In genomic region chr19:37821671-37822190, GRCm38 (mm10) we compare ENCODE assay signal across 25 mouse cellular contexts.
DNase-seq lines count a peak whose midpoint lies in the region; ATAC-seq and TF ChIP-seq lines count a peak whose summit lies in the region.
"Had no signal": no experiment of that assay in that cellular context is flagged by ENCODE, and none has a peak within 500 bp of the region (broad histone marks: within the 10 kb centered on the region; RNA-seq: fewer than 3 reads in every experiment).

No protein-coding gene starts in this region.

- H3K9me3 ChIP-seq in heart, embryonic 12.5 days (replicated peaks), result peaks cover 4% of the 10 kb centered on the region; the same call in 1 of the 2 replicates
- H3K9me3 ChIP-seq: hindbrain, embryonic 10.5 days; intestine, embryonic 15.5 days; liver, embryonic 13.5 days; neural tube, embryonic 12.5 days had no signal

- peak overlapping the region; percentile 36 for H3K27ac ChIP-seq in heart, embryonic 12.5 days (ENCODE audit: poor library complexity, severe bottlenecking)
- H3K27ac ChIP-seq in embryonic fibroblast, embryonic 13.5 days (ENCODE audit: insufficient read depth, low read length), result peak overlapping the region; percentile 93
- H3K27ac ChIP-seq: hindbrain, embryonic 10.5 days; intestine, embryonic 15.5 days; layer of hippocampus, adult 2 months; liver, embryonic 13.5 days; neural tube, embryonic 12.5 days had no signal

- no peak overlapping the region for H3K4me2 ChIP-seq in heart, embryonic 12.5 days
- H3K4me2 ChIP-seq: intestine, embryonic 15.5 days; liver, embryonic 13.5 days; neural tube, embryonic 12.5 days had no signal

- peaks cover 9% of the 10 kb centered on the region; the same call in 1 of the 2 replicates for H3K4me1 ChIP-seq in heart, embryonic 12.5 days (replicated peaks)
- peaks cover 8% of the 10 kb centered on the region for H3K4me1 ChIP-seq in embryonic fibroblast, embryonic 13.5 days (ENCODE audit: control insufficient read depth, insufficient read depth, low read length)
- H3K4me1 ChIP-seq: hindbrain, embryonic 10.5 days; intestine, embryonic 15.5 days; liver, embryonic 13.5 days; neural tube, embryonic 12.5 days had no signal

- no peak for DNase-seq in heart, postnatal 4 days
- DNase-seq in A20 (ENCODE audit: low read depth, low spot score) (peak; percentile 30), NIH3T3 (ENCODE audit: low read depth) (peak; percentile 81)
- no peak for DNase-seq in thymus, postnatal 14 days
- DNase-seq: cerebellum, adult 11 months; cerebellum, postnatal 10 days; gastrocnemius, postnatal 14 days; kidney, adult 8-10 months; kidney, postnatal 14 days; liver, embryonic 13.5 days; lung, adult 2 months; lung, postnatal 14 days; midbrain, embryonic 14.5 days; retina, postnatal 1 day; right cerebral cortex, postnatal 25 days had no signal

- TF ChIP-seq CTCF in embryonic fibroblast, embryonic 13.5 days (IDR thresholded peaks at IDR 0.05; ENCODE audit: borderline replicate concordance, insufficient read depth, low read length), result no peak

- no peaks in the 10 kb centered on the region for H3K27me3 ChIP-seq in heart, embryonic 12.5 days (replicated peaks)
- H3K27me3 ChIP-seq: intestine, embryonic 15.5 days; liver, embryonic 13.5 days; neural tube, embryonic 12.5 days had no signal

- H3K4me3 ChIP-seq in heart, embryonic 12.5 days, result no peak overlapping the region
- peak overlapping the region; percentile 17; the same call in 1 of the 2 replicates for H3K4me3 ChIP-seq in embryonic fibroblast, embryonic 13.5 days (ENCODE audit: insufficient read depth, low read length)
- H3K4me3 ChIP-seq: hindbrain, embryonic 10.5 days; intestine, embryonic 15.5 days; layer of hippocampus, adult 2 months; liver, embryonic 13.5 days; megakaryocyte, embryonic 14.5 days; neural tube, embryonic 12.5 days had no signal

- no peaks in the 10 kb centered on the region for H3K36me3 ChIP-seq in heart, embryonic 12.5 days
- H3K36me3 ChIP-seq: hindbrain, embryonic 10.5 days; intestine, embryonic 15.5 days; liver, embryonic 13.5 days; neural tube, embryonic 12.5 days had no signal

- H3K9ac ChIP-seq in heart, embryonic 12.5 days, result no peak overlapping the region
- H3K9ac ChIP-seq: intestine, embryonic 15.5 days; liver, embryonic 13.5 days; neural tube, embryonic 12.5 days had no signal

- 81% methylated on average over 3 of the region's 3 CpGs for WGBS in heart, embryonic 12.5 days

- peak; percentile 74 for TF ChIP-seq POLR2A in embryonic fibroblast, embryonic 13.5 days (IDR thresholded peaks at IDR 0.05; ENCODE audit: low read depth, low read length)

- ATAC-seq in heart, embryonic 12.5 days (ENCODE audit: insufficient number of reproducible peaks, low FRiP score), result no peak
- ATAC-seq in megakaryocyte, adult 5-6 weeks (ENCODE audit: poor library complexity, severe bottlenecking), result no peak
- ATAC-seq: forebrain, embryonic 16.5 days; hindbrain, embryonic 16.5 days; intestine, embryonic 15.5 days had no signal

Comparison
In these comparisons a context has a peak if more than half of its experiments do, and no peak if none do; other contexts are left out.
1. DNase-seq: peak in A20 (single experiment) and NIH3T3 (single experiment); none in heart, postnatal 4 days (single experiment) and thymus, postnatal 14 days (single experiment).